Mouse (Mus musculus): ENCODE data around the gene Nsf. TPM values are rescaled to one million over a fixed set of nuclear protein-coding genes. Genes with fewer than 3 reads are reported as not detected.

The Nsf gene
- polyA plus RNA-seq, 1 experiment from 2014 or later = 55.1 TPM

GRCm38 (mm10) chr11:103952635-103953031 lies 1.2 kb downstream of the Nsf start:
- WGBS = 73% methylated on average over 5 of the region's 5 CpGs

GRCm38 (mm10) chr11:103951106-103951505 lies 2.8 kb downstream of the Nsf start:
- H3K27ac ChIP-seq (ENCODE audit: low read length) = no peak overlapping the region
- no peaks in the 10 kb centered on the region for H3K27me3 ChIP-seq (ENCODE audit: control insufficient read depth, insufficient read depth, low read depth, low read length)
- no peak overlapping the region for H3K4me2 ChIP-seq (ENCODE audit: low read depth, low read length)
- H3K4me3 ChIP-seq (ENCODE audit: low read length) = no peak overlapping the region
- peaks cover 8% of the 10 kb centered on the region for H3K4me1 ChIP-seq (replicated peaks; ENCODE audit: control insufficient read depth, insufficient read depth, low read length)
- ATAC-seq (ENCODE audit: low read depth) = no peak
- H3K9ac ChIP-seq (ENCODE audit: low read length) = no peak overlapping the region
- H3K9me3 ChIP-seq (ENCODE audit: control insufficient read depth, low read length) = no peaks in the 10 kb centered on the region
- no peaks in the 10 kb centered on the region for H3K36me3 ChIP-seq (ENCODE audit: control insufficient read depth, insufficient read depth, low read length)
- 89% methylated on average over 7 of the region's 7 CpGs for WGBS

More at GRCm38 (mm10) chr11:103952635-103953031, 1.2 kb downstream of the Nsf start:
- Histone ChIP-seq H3K27me3 (ENCODE audit: control insufficient read depth, insufficient read depth, low read depth, low read length) (no peaks in the 10 kb centered on the region), H3K4me2 (ENCODE audit: low read depth, low read length) (peak overlapping the region; percentile 91), H3K4me3 (ENCODE audit: low read length) (peak overlapping the region; percentile 89), H3K9ac (ENCODE audit: low read length) (0 out of 2 replicates have a peak overlapping the region, but pooled peaks have one; percentile 18), H3K9me3 (ENCODE audit: control insufficient read depth, low read length) (no peaks in the 10 kb centered on the region), H3K36me3 (ENCODE audit: control insufficient read depth, insufficient read depth, low read length) (no peaks in the 10 kb centered on the region), H3K4me1 (replicated peaks; ENCODE audit: control insufficient read depth, insufficient read depth, low read length) (peaks cover 8% of the 10 kb centered on the region), H3K27ac (ENCODE audit: low read length) (no peak overlapping the region)
- no peak for ATAC-seq (ENCODE audit: low read depth)

- H3K36me3 ChIP-seq (ENCODE audit: control insufficient read depth, insufficient read depth, low read length) = no peaks in the 10 kb centered on the region
- no peak overlapping the region for H3K4me2 ChIP-seq (ENCODE audit: low read depth, low read length)
- no peaks in the 10 kb centered on the region for H3K27me3 ChIP-seq (ENCODE audit: control insufficient read depth, insufficient read depth, low read depth, low read length)
- no peak overlapping the region for H3K4me3 ChIP-seq (ENCODE audit: low read length)
- H3K27ac ChIP-seq (ENCODE audit: low read length) = no peak overlapping the region
- H3K9ac ChIP-seq (ENCODE audit: low read length) = no peak overlapping the region
- H3K9me3 ChIP-seq (ENCODE audit: control insufficient read depth, low read length) = no peaks in the 10 kb centered on the region
- H3K4me1 ChIP-seq (replicated peaks; ENCODE audit: control insufficient read depth, insufficient read depth, low read length) = peaks cover 8% of the 10 kb centered on the region
- ATAC-seq (ENCODE audit: low read depth) = no peak
- WGBS = 84% methylated on average over 7 of the region's 7 CpGs
These were observed 4.9 kb downstream of the Nsf start for GRCm38 (mm10) chr11:103948952-103949351.

GRCm38 (mm10) chr11:103942740-103943139 lies 11.1 kb downstream of the Nsf start:
- Histone ChIP-seq H3K9ac (ENCODE audit: low read length) (no peak overlapping the region), H3K27ac (ENCODE audit: low read length) (no peak overlapping the region), H3K4me1 (replicated peaks; ENCODE audit: control insufficient read depth, insufficient read depth, low read length) (no peaks in the 10 kb centered on the region), H3K4me2 (ENCODE audit: low read depth, low read length) (no peak overlapping the region), H3K4me3 (ENCODE audit: low read length) (no peak overlapping the region), H3K36me3 (ENCODE audit: control insufficient read depth, insufficient read depth, low read length) (no peaks in the 10 kb centered on the region), H3K9me3 (ENCODE audit: control insufficient read depth, low read length) (no peaks in the 10 kb centered on the region), H3K27me3 (ENCODE audit: control insufficient read depth, insufficient read depth, low read depth, low read length) (no peaks in the 10 kb centered on the region)
- peak; percentile 23; the same call in 1 of the 2 replicates for ATAC-seq (ENCODE audit: low read depth)
- 78% methylated on average over 4 of the region's 4 CpGs for WGBS

GRCm38 (mm10) chr11:103941351-103941750 lies 12.5 kb downstream of the Nsf start:
- no peaks in the 10 kb centered on the region for H3K4me1 ChIP-seq (replicated peaks; ENCODE audit: control insufficient read depth, insufficient read depth, low read length)
- no peak overlapping the region for H3K4me3 ChIP-seq (ENCODE audit: low read length)
- no peaks in the 10 kb centered on the region; the same call in 1 of the 2 replicates for H3K36me3 ChIP-seq (ENCODE audit: control insufficient read depth, insufficient read depth, low read length)
- H3K27ac ChIP-seq (ENCODE audit: low read length) = no peak overlapping the region
- no peaks in the 10 kb centered on the region for H3K9me3 ChIP-seq (ENCODE audit: control insufficient read depth, low read length)
- 58% methylated on average over 5 of the region's 5 CpGs for WGBS
- no peak overlapping the region for H3K4me2 ChIP-seq (ENCODE audit: low read depth, low read length)
- ATAC-seq (ENCODE audit: low read depth) = no peak
- H3K9ac ChIP-seq (ENCODE audit: low read length) = no peak overlapping the region
- no peaks in the 10 kb centered on the region for H3K27me3 ChIP-seq (ENCODE audit: control insufficient read depth, insufficient read depth, low read depth, low read length)

- no peak for ATAC-seq (ENCODE audit: low read depth)
- Histone ChIP-seq H3K9ac (ENCODE audit: low read length) (no peak overlapping the region), H3K4me3 (ENCODE audit: low read length) (no peak overlapping the region), H3K27me3 (ENCODE audit: control insufficient read depth, insufficient read depth, low read depth, low read length) (no peaks in the 10 kb centered on the region), H3K9me3 (ENCODE audit: control insufficient read depth, low read length) (no peaks in the 10 kb centered on the region), H3K27ac (ENCODE audit: low read length) (no peak overlapping the region), H3K4me2 (ENCODE audit: low read depth, low read length) (no peak overlapping the region), H3K36me3 (ENCODE audit: control insufficient read depth, insufficient read depth, low read length) (no peaks in the 10 kb centered on the region; the same call in 1 of the 2 replicates), H3K4me1 (replicated peaks; ENCODE audit: control insufficient read depth, insufficient read depth, low read length) (no peaks in the 10 kb centered on the region)
- WGBS = 69% methylated on average over 6 of the region's 6 CpGs
These were observed 13.0 kb downstream of the Nsf start for GRCm38 (mm10) chr11:103940887-103941286.

GRCm38 (mm10) chr11:103937976-103938728 lies 15.7 kb downstream of the Nsf start:
- ATAC-seq (ENCODE audit: low read depth) = no peak
- H3K4me2 ChIP-seq (ENCODE audit: low read depth, low read length) = no peak overlapping the region
- 72% methylated on average over 25 of the region's 25 CpGs for WGBS

GRCm38 (mm10) chr11:103937451-103937850 lies 16.4 kb downstream of the Nsf start:
- 64% methylated on average over 9 of the region's 9 CpGs for WGBS
- H3K36me3 ChIP-seq (ENCODE audit: control insufficient read depth, insufficient read depth, low read length) = no peaks in the 10 kb centered on the region; the same call in 1 of the 2 replicates
- H3K9me3 ChIP-seq (ENCODE audit: control insufficient read depth, low read length) = no peaks in the 10 kb centered on the region
- no peak overlapping the region for H3K27ac ChIP-seq (ENCODE audit: low read length)
- no peaks in the 10 kb centered on the region for H3K27me3 ChIP-seq (ENCODE audit: control insufficient read depth, insufficient read depth, low read depth, low read length)
- no peak for ATAC-seq (ENCODE audit: low read depth)
- H3K4me3 ChIP-seq (ENCODE audit: low read length) = no peak overlapping the region
- no peak overlapping the region for H3K4me2 ChIP-seq (ENCODE audit: low read depth, low read length)
- H3K4me1 ChIP-seq (replicated peaks; ENCODE audit: control insufficient read depth, insufficient read depth, low read length) = no peaks in the 10 kb centered on the region
- no peak overlapping the region for H3K9ac ChIP-seq (ENCODE audit: low read length)

More at GRCm38 (mm10) chr11:103937976-103938728, 15.7 kb downstream of the Nsf start:
- no peaks in the 10 kb centered on the region for H3K4me1 ChIP-seq (replicated peaks; ENCODE audit: control insufficient read depth, insufficient read depth, low read length)
- no peak overlapping the region for H3K9ac ChIP-seq (ENCODE audit: low read length)
- no peak overlapping the region for H3K4me3 ChIP-seq (ENCODE audit: low read length)
- no peaks in the 10 kb centered on the region for H3K27me3 ChIP-seq (ENCODE audit: control insufficient read depth, insufficient read depth, low read depth, low read length)
- no peaks in the 10 kb centered on the region for H3K9me3 ChIP-seq (ENCODE audit: control insufficient read depth, low read length)
- no peaks in the 10 kb centered on the region; the same call in 1 of the 2 replicates for H3K36me3 ChIP-seq (ENCODE audit: control insufficient read depth, insufficient read depth, low read length)
- no peak overlapping the region for H3K27ac ChIP-seq (ENCODE audit: low read length)

GRCm38 (mm10) chr11:103935717-103936116 lies 18.1 kb downstream of the Nsf start:
- Histone ChIP-seq H3K9me3 (ENCODE audit: control insufficient read depth, low read length) (no peaks in the 10 kb centered on the region), H3K4me2 (ENCODE audit: low read depth, low read length) (no peak overlapping the region), H3K36me3 (ENCODE audit: control insufficient read depth, insufficient read depth, low read length) (no peaks in the 10 kb centered on the region; the same call in 1 of the 2 replicates), H3K9ac (ENCODE audit: low read length) (no peak overlapping the region), H3K27ac (ENCODE audit: low read length) (no peak overlapping the region), H3K4me3 (ENCODE audit: low read length) (no peak overlapping the region), H3K27me3 (ENCODE audit: control insufficient read depth, insufficient read depth, low read depth, low read length) (no peaks in the 10 kb centered on the region), H3K4me1 (replicated peaks; ENCODE audit: control insufficient read depth, insufficient read depth, low read length) (no peaks in the 10 kb centered on the region)
- no peak for ATAC-seq (ENCODE audit: low read depth)
- WGBS = 45% methylated on average over 2 of the region's 2 CpGs

Data from lung, embryonic 16.5 days (tissue).